Mouse (Mus musculus) skeletal muscle tissue, adult 2 months (tissue): Measurements from ENCODE around the gene Gnai1.
A peak's percentile ranks its signal among the peaks of the same experiment; 100 is the strongest.
"Not testable (repeated sequence)": the region's sequence is repeated elsewhere in the genome, so short reads cannot be mapped to it uniquely, and the experiment has no call there.

ENCODE experiments used
- DNase-seq: peaks from one replicate; pipeline ENCODE4 v3.0.0-alpha.2; 2012; ENCODE audit warnings: low read depth, low spot score

The Gnai1 gene

DNA sequence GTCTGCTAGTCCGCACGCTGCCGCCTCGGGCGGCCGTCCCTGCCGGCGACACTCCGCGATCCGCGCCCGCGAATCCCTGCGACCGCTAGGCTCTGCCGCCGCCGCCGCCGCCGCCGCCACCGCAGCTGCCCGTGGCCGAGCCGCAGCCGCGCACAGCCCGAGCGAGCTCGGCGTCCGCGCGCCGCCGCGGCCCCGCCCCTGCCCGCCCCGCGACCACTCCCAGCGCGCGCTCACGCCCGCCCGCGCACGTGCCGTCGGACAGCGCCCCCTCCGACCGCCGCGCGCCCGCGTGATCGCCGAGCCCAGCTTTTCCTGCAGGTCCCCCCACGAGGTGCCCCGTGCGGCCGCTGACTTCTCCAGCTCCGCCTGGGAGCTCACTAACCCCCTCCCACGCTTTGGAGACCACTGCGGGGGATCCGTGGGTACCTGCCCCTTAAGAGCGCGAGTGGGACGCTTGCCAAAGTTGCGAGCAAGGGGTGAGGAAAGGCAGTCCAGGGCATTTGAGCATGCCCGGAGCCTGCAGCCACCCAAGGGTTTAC is at the start of gene Gnai1:
Gene Gnai1, minus strand, starts transcription at position 75 of the 539 bp plus-strand sequence.
- peak; percentile 16 for DNase-seq

GRCm38 (mm10) chr5:18367864-18368263 is 7.7 kb upstream of the Gnai1 start:
- no peak for DNase-seq

DNA sequence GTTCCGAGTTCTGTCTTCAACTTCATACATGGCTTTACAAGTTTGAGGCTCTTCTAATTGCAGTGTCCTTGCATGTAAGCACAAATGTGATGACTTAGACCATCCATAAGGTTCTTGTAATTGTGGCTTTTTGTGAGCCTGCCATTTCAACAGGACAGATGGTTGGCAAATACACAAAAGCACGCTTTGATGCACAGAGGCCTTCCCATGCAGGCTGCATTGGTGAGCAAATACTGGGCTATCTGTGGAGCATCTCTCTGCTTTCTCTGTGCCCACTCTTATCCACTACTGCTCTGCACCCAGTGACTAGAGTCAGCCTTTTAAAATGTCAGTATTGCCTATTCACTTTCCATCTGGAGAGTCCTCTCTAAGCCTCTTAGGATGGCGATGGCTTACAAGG is 5.3 kb upstream of the Gnai1 start:
- DNase-seq, result no peak

DNA sequence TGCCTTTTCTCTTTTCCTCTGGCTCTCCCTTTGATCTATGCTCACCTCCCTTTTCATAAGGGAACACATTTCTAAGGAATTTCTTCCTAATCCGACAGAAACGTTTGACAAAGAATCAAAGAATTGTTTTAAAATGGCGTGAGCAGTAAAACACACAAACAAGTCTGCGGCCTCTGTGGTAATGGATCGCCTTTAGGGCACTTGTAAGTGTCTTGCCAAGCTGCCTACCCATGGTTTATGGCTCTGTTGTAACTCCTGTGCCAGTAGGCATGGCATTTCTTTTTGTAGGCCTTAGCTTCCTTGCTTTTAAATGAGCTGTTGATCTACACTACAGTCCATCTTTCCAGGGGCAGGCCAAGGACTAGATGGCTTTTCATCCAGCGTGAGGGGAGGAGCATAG is 801 bp upstream of the Gnai1 start:
- DNase-seq, result no peak

GRCm38 (mm10) chr5:18359376-18360280 is 527 bp downstream of the Gnai1 start:
- no peak for DNase-seq

GRCm38 (mm10) chr5:18358778-18359177 is 1.4 kb downstream of the Gnai1 start:
- no peak for DNase-seq

GRCm38 (mm10) chr5:18358191-18358590 is 2.0 kb downstream of the Gnai1 start:
- DNase-seq, result no peak

GRCm38 (mm10) chr5:18347297-18347696 is 12.9 kb downstream of the Gnai1 start:
- no peak for DNase-seq

GRCm38 (mm10) chr5:18343455-18344142 is 16.6 kb downstream of the Gnai1 start:
- no peak for DNase-seq

GRCm38 (mm10) chr5:18342765-18343454 is 17.2 kb downstream of the Gnai1 start:
- no peak for DNase-seq

GRCm38 (mm10) chr5:18341876-18342275 is 18.3 kb downstream of the Gnai1 start:
- DNase-seq, result not testable (repeated sequence)

GRCm38 (mm10) chr5:18332256-18332655 is 27.9 kb downstream of the Gnai1 start:
- DNase-seq, result no peak

GRCm38 (mm10) chr5:18330726-18331125 is 29.4 kb downstream of the Gnai1 start:
- no peak for DNase-seq

DNA sequence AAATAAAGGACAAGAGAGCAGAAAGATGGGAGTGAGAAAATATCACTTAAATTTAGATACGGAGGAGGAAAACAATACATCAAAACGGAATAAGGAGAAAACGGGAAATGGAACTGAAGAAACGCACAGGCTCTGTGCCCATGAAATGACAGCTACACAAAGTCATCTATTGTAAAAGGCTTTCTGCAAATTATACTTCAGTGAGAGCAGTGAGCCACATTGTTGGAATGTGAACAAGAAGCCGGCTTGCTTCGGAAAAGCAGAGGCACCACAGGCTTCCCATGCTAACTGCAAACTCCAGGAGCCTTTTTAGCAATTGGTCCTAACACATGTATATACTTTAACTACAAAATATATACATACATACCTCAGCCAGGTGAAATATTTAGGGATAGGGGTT is 34.0 kb downstream of the Gnai1 start:
- no peak for DNase-seq

DNA sequence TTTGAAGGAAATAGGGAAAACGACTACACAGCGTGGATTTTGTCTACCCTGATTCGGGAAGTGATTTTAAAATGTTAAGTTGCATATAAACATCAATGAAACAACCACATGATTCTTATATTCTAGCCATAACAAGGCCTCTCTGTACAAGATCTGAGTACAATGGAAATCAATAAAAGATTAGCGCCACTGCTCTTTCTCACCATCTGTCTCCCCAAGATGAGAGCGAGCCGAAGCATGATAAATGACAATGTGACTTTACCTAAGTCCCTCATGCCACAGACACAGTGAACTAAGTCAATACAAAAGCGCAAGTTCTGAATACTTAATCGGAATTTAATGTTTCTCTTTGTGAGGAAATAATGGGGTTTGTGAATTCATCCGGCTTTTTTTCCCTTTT is 36.6 kb downstream of the Gnai1 start:
- no peak for DNase-seq

- DNase-seq, result no peak
These were observed 38.5 kb downstream of the Gnai1 start for GRCm38 (mm10) chr5:18321661-18322060.

GRCm38 (mm10) chr5:18318846-18319245 is 41.3 kb downstream of the Gnai1 start:
- DNase-seq, result no peak

DNA sequence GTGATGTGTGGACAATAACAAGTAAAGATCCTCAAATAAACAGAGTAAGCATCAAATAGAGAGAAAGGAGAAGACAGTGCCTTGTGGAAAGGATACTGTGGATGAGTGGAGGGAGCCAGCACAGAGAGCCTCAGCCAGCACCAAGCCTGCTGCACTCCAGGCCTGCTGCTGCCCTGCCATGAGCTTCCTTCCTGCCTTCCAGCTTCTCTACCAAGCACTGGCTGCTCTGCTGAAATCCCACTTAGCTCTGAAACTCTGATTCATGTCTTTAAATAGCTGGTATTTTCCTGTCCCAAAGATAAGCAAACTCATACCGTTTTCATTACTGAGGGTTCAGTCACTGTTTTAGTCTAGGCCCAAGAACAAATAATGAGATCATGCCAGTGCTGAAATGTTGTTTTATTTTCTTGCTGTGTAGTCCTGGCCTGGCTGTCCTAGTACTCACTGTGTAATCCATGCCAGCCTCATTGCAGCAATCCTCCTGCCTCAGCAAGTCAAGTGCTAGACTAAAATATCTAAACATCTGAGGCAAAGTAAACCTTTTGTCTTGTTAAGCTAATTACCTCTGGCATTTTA is 52.8 kb downstream of the Gnai1 start:
- no peak for DNase-seq

GRCm38 (mm10) chr5:18296584-18296983 is 63.6 kb downstream of the Gnai1 start:
- no peak for DNase-seq

DNA sequence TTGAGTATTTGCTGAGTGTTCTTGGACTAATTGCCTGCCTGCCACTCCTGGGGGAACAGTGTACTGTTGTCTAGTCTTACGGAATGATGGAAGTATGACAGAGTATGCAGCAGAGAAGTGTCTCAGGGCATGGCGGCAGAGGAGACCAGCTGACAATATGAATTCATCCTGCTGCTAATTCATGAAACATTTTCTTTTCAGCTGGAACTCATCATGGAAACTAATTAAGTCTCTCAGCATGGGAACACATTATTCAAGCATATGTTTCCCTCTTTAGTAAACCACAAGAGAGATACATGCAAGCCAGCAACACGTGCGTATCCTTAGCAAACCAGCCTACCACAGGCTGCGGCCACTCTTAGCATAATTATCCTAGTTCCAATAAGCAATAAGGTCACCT is 67.4 kb downstream of the Gnai1 start:
- no peak for DNase-seq

DNA sequence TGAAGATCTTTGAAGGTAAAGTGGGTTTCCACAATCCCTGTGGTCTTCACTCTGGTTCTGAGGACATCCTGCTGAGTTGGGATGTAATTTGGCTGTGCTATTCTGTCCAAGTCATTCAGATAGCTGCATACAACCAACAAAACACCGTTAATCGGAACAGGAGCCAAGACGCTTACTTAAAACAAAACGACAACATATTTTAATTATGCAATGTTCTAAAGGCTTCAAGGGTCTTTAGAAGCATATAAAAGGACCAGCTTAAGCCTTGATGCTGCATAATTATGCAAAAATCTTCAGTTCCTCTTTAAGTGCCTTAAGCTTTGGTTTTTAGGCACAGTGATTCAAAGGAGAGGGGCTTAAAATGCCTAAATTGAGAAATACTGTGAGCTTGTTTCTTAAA is 70.6 kb downstream of the Gnai1 start:
- no peak for DNase-seq

- no peak for DNase-seq
These were observed 71.5 kb downstream of the Gnai1 start for GRCm38 (mm10) chr5:18288694-18289093.
